Mouse (Mus musculus) myocyte (in vitro differentiated cells): ENCODE data around the gene Fcho2.

ENCODE experiments used
- CEBPB ChIP-seq: IDR thresholded peaks from 2 replicates; pipeline ENCODE4 v1.6.1; 2011; ENCODE audit warnings: mild to moderate bottlenecking, moderate library complexity; ENCODE audit not compliant: poor library complexity, insufficient read depth, severe bottlenecking
- E2F4 ChIP-seq: IDR thresholded peaks from one replicate; pipeline ENCODE4 v1.6.1; 2011; ENCODE audit warnings: mild to moderate bottlenecking, control low read depth, moderate library complexity; ENCODE audit not compliant: insufficient read depth
- MAX ChIP-seq: IDR thresholded peaks from one replicate; pipeline ENCODE4 v1.6.1; 2011; ENCODE audit warnings: low read depth, mild to moderate bottlenecking, control low read depth
- MYOD1 ChIP-seq, 3 experiments: IDR thresholded peaks; one replicate each; pipeline ENCODE4 v1.6.1; 2011; ENCODE audit warnings: control low read depth in 2 of 3, low read depth in 2 of 3, mild to moderate bottlenecking in 2 of 3, moderate library complexity in 1 of 3; ENCODE audit not compliant: insufficient read length in 2 of 3, control insufficient read depth in 1 of 3
- MYOG ChIP-seq, 3 experiments: IDR thresholded peaks; one replicate each; pipeline ENCODE4 v1.6.1; 2011; ENCODE audit warnings: control low read depth in 2 of 3, low read depth in 2 of 3, mild to moderate bottlenecking in 2 of 3; ENCODE audit not compliant: insufficient read length in 2 of 3, control insufficient read depth in 1 of 3, insufficient read depth in 1 of 3
- POLR2A ChIP-seq: IDR thresholded peaks from one replicate; pipeline ENCODE4 v1.6.1; 2011; ENCODE audit warnings: low read depth, mild to moderate bottlenecking, control low read depth, moderate library complexity; ENCODE audit not compliant: insufficient read length
- POLR2AphosphoS2 ChIP-seq: IDR thresholded peaks from one replicate; pipeline ENCODE4 v1.6.1; 2011; ENCODE audit warnings: low read depth, control low read depth; ENCODE audit not compliant: insufficient read length
- REST ChIP-seq: IDR thresholded peaks from one replicate; pipeline ENCODE4 v1.6.1; 2011; ENCODE audit warnings: mild to moderate bottlenecking, control low read depth, moderate library complexity; ENCODE audit not compliant: insufficient read depth, insufficient read length
- SRF ChIP-seq: IDR thresholded peaks from one replicate; pipeline ENCODE4 v1.6.1; 2011; ENCODE audit warnings: low read depth; ENCODE audit not compliant: control insufficient read depth, insufficient read length
- TCF12 ChIP-seq: IDR thresholded peaks from one replicate; pipeline ENCODE4 v1.6.1; 2011; ENCODE audit warnings: mild to moderate bottlenecking, control low read depth; ENCODE audit not compliant: poor library complexity, insufficient read depth, severe bottlenecking
- TCF3 ChIP-seq: IDR thresholded peaks from one replicate; pipeline ENCODE4 v1.6.1; 2011; ENCODE audit warnings: low read depth, control low read depth; ENCODE audit not compliant: insufficient read length
- USF1 ChIP-seq: IDR thresholded peaks from one replicate; pipeline ENCODE4 v1.6.1; 2011; ENCODE audit warnings: low read depth, mild to moderate bottlenecking, control low read depth, moderate library complexity

DNA sequence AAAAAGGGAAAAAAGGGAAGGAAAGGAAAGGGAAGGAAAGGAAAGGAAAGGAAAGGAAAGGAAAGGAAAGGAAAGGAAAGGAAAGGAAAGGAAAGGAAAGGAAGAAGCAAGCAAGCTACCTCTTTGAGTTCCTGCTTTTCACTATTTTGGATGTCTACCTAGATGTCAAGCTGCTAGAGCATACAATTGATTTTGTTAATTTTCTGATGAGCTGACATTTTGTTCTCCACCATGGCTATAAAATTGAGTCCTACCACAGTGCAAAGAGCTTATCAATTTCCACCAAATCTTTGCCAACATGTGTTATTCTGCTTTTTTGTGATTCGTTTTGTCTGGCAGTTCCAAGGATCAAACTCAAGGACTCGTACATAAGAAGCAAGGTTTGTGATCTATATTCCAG, 77.0 kb downstream of the Fcho2 start:
- no peak for TF ChIP-seq POLR2A
- no peak for TF ChIP-seq POLR2AphosphoS2
- TF ChIP-seq CEBPB: no peak
- TF ChIP-seq TCF12: no peak
- TF ChIP-seq E2F4: no peak
- TF ChIP-seq MYOD1 (IDR thresholded peaks at IDR 0.05; ENCODE audit: control insufficient read depth in 1 of 3, insufficient read length in 2 of 3, low read depth in 2 of 3): no peak
- no peak for TF ChIP-seq MAX
- no peak for TF ChIP-seq MYOG (IDR thresholded peaks at IDR 0.05; ENCODE audit: control insufficient read depth in 1 of 3, insufficient read depth in 1 of 3, insufficient read length in 2 of 3, low read depth in 2 of 3)
- TF ChIP-seq REST: no peak
- no peak for TF ChIP-seq USF1
- TF ChIP-seq TCF3: no peak
- TF ChIP-seq SRF: no peak
